Mouse (Mus musculus): ENCODE data around the gene Psmb3.
"Not testable (repeated sequence)": the region's sequence is repeated elsewhere in the genome, so short reads cannot be mapped to it uniquely, and the experiment has no call there.

DNA sequence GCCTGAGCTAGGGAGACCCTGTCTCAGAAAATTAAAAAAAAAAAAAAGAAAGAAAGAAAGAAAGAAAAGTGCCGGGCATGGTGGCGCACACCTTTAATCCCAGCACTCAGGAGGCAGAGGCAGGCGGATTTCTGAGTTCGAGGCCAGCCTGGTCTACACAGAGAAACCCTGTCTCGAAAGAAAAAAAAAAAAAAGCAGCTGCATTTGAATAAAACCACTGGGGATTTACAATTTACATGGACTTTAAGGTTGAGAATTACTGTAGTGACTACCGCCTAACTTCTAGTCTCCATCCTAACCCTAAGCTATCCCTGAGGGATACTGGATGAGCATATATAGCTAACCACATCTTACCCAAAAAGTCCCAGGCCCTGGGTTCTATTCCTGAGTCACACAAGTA lies 45.2 kb upstream of the Psmb3 start:
- TF ChIP-seq CTCF, EP300 (IDR thresholded peaks at IDR 0.05; ENCODE audit: low read depth): not testable (repeated sequence)

Data from heart, postnatal 0 days (tissue).